14 mouse cellular contexts compared by ENCODE assay signal in genomic region chr10:115169410-115169809, GRCm38 (mm10). TPM values are rescaled to one million over a fixed set of nuclear protein-coding genes. Genes with fewer than 3 reads are reported as not detected.
DNase-seq lines count a peak whose midpoint lies in the region; ATAC-seq and TF ChIP-seq lines count a peak whose summit lies in the region.
"Had no signal": no experiment of that assay in that cellular context is flagged by ENCODE, and none has a peak within 500 bp of the region (broad histone marks: within the 10 kb centered on the region; RNA-seq: fewer than 3 reads in every experiment).

No protein-coding gene starts in this region.

- H3K36me3 ChIP-seq in forebrain, embryonic 12.5 days (replicated peaks), result no peaks in the 10 kb centered on the region
- H3K36me3 ChIP-seq in forebrain, embryonic 13.5 days (ENCODE audit: poor library complexity, severe bottlenecking), result no peaks in the 10 kb centered on the region
- H3K36me3 ChIP-seq in hindbrain, postnatal 0 days (ENCODE audit: insufficient read depth, low read length), result no peaks in the 10 kb centered on the region
- H3K36me3 ChIP-seq: lung, embryonic 15.5 days had no signal

- peak; percentile 23 for DNase-seq in embryo, embryonic 10.5 days (ENCODE audit: low spot score)
- DNase-seq in hindbrain, postnatal 0 days (ENCODE audit: low spot score), result no peak
- peak; percentile 16 for DNase-seq in neural tube, embryonic 10.5 days (ENCODE audit: extremely low spot score, low spot score)
- no peak for DNase-seq in left cerebral cortex, adult 18-20 months (ENCODE audit: low spot score in 2 of 2)
- DNase-seq in frontal cortex, postnatal 10 days (ENCODE audit: low spot score in 2 of 2), result no peak
- no peak for DNase-seq in kidney, postnatal 36 days
- DNase-seq: adrenal gland, postnatal 14 days; cerebellum, postnatal 36 days; kidney, adult 9 months; liver had no signal

- H3K27ac ChIP-seq in forebrain, embryonic 12.5 days, result no peak overlapping the region
- H3K27ac ChIP-seq in forebrain, embryonic 13.5 days, result no peak overlapping the region
- no peak overlapping the region for H3K27ac ChIP-seq in hindbrain, postnatal 0 days
- H3K27ac ChIP-seq: lung, embryonic 15.5 days had no signal

- no peak overlapping the region for H3K9ac ChIP-seq in forebrain, embryonic 12.5 days
- H3K9ac ChIP-seq in forebrain, embryonic 13.5 days, result no peak overlapping the region
- no peak overlapping the region for H3K9ac ChIP-seq in hindbrain, postnatal 0 days (replicated peaks; ENCODE audit: low read length)
- H3K9ac ChIP-seq: lung, embryonic 15.5 days had no signal

- peak; percentile 72 for ATAC-seq in forebrain, embryonic 12.5 days (ENCODE audit: low FRiP score)
- ATAC-seq in forebrain, embryonic 13.5 days, result no peak
- 0 out of 2 replicates have a peak, but pooled peaks have one; percentile 8 for ATAC-seq in hindbrain, postnatal 0 days

- H3K9me3 ChIP-seq in forebrain, embryonic 12.5 days, result no peaks in the 10 kb centered on the region
- no peaks in the 10 kb centered on the region for H3K9me3 ChIP-seq in forebrain, embryonic 13.5 days (replicated peaks)
- no peaks in the 10 kb centered on the region for H3K9me3 ChIP-seq in hindbrain, postnatal 0 days (ENCODE audit: low read length)
- H3K9me3 ChIP-seq: lung, embryonic 15.5 days had no signal

- H3K4me3 ChIP-seq in forebrain, embryonic 12.5 days (replicated peaks), result no peak overlapping the region
- no peak overlapping the region for H3K4me3 ChIP-seq in forebrain, embryonic 13.5 days
- H3K4me3 ChIP-seq in hindbrain, postnatal 0 days (ENCODE audit: low read length), result no peak overlapping the region
- H3K4me3 ChIP-seq: lung, embryonic 15.5 days; megakaryocyte, embryonic 14.5 days had no signal

- no peak overlapping the region for H3K4me2 ChIP-seq in forebrain, embryonic 12.5 days
- no peak overlapping the region for H3K4me2 ChIP-seq in forebrain, embryonic 13.5 days
- no peak overlapping the region for H3K4me2 ChIP-seq in hindbrain, postnatal 0 days (ENCODE audit: low read depth, low read length)
- H3K4me2 ChIP-seq: lung, embryonic 15.5 days had no signal

- no peaks in the 10 kb centered on the region for H3K27me3 ChIP-seq in forebrain, embryonic 12.5 days
- H3K27me3 ChIP-seq in forebrain, embryonic 13.5 days, result no peaks in the 10 kb centered on the region
- H3K27me3 ChIP-seq in hindbrain, postnatal 0 days (ENCODE audit: insufficient read depth, low read length), result no peaks in the 10 kb centered on the region
- H3K27me3 ChIP-seq: lung, embryonic 15.5 days; megakaryocyte, embryonic 14.5 days had no signal

- 25% methylated on average over 9 of the region's 9 CpGs for WGBS in forebrain, embryonic 12.5 days
- 25% methylated on average over 9 of the region's 9 CpGs for WGBS in forebrain, embryonic 13.5 days
- WGBS in hindbrain, postnatal 0 days, result 17% methylated on average over 9 of the region's 9 CpGs

- peaks cover 14% of the 10 kb centered on the region; the same call in 1 of the 2 replicates for H3K4me1 ChIP-seq in forebrain, embryonic 12.5 days
- peaks cover 20% of the 10 kb centered on the region for H3K4me1 ChIP-seq in forebrain, embryonic 13.5 days
- H3K4me1 ChIP-seq in hindbrain, postnatal 0 days (ENCODE audit: insufficient read depth, low read length), result peaks cover 4% of the 10 kb centered on the region; the same call in 1 of the 2 replicates
- H3K4me1 ChIP-seq: lung, embryonic 15.5 days had no signal

- TF ChIP-seq CTCF in hindbrain, postnatal 0 days (IDR thresholded peaks at IDR 0.05; ENCODE audit: low read depth), result no peak

RNA-seq across cellular contexts. Expression of gene Tph2, which starts 15.4 kb away (rescaled TPM):
- polyA plus RNA-seq in forebrain, embryonic 12.5 days (2016; fragmentation: Nextera tagmentation; extraction: Ambion mirVana), result 0.09 TPM in 1 of 2 replicates, not detected in the other
- polyA plus RNA-seq in forebrain, embryonic 13.5 days (2015; fragmentation: Nextera tagmentation; extraction: Ambion mirVana), result 0.06 and 0.10 TPM in 2 replicates
- 9.8 and 14.0 TPM in 2 replicates for total RNA-seq in hindbrain, postnatal 0 days (2014; rRNA removed)
- 13.6 and 17.9 TPM in 2 replicates for polyA plus RNA-seq in hindbrain, postnatal 0 days (2015; fragmentation: Nextera tagmentation; extraction: Ambion mirVana)
- total RNA-seq in left cerebral cortex, adult 18-20 months (2021), result under 1 TPM; 0.40 to 0.77 TPM
- total RNA-seq: adrenal gland, postnatal 14 days had no signal

Comparison
In these comparisons a context has a peak if more than half of its experiments do, and no peak if none do; other contexts are left out.
1. DNase-seq: peak in embryo, embryonic 10.5 days (single experiment) and neural tube, embryonic 10.5 days (single experiment); none in hindbrain, postnatal 0 days (single experiment), left cerebral cortex, adult 18-20 months (0 of 2), frontal cortex, postnatal 10 days (0 of 2) and kidney, postnatal 36 days (0 of 2).
2. RNA of gene Tph2, which starts 15.4 kb away (polyA plus RNA-seq): 13.6 to 17.9 TPM in hindbrain, postnatal 0 days; 0.06 to 0.10 TPM in forebrain, embryonic 13.5 days and 0.09 TPM in forebrain, embryonic 12.5 days; every median in the first group is over 10 times any median in the second.